Mouse (Mus musculus) spleen, adult 2 months (tissue): ENCODE results near the gene Zfp579. TPM values are rescaled to one million over a fixed set of nuclear protein-coding genes. Genes with fewer than 3 reads are reported as not detected.

ENCODE experiments used
- DNase-seq, 2 experiments: peaks; one replicate each; pipeline versions ENCODE4 v3.0.0 to v3.0.0-alpha.2; 2012 to 2021; ENCODE audit warnings: low spot score in 2 of 2, low read depth in 1 of 2
- H3K27ac ChIP-seq: fragments of 200-500 bp; 2 replicates; pipeline ENCODE4 v1.5.1; 2012; ENCODE audit warnings: low read length, inconsistent platforms; ENCODE audit not compliant: insufficient read depth
- H3K27me3 ChIP-seq: fragments of 200-500 bp; 2 replicates; pipeline ENCODE4 v1.6.1; 2012; ENCODE audit warnings: mild to moderate bottlenecking, moderate library complexity, low read length, inconsistent platforms; ENCODE audit not compliant: control insufficient read depth, insufficient read depth
- H3K36me3 ChIP-seq: fragments of 200-500 bp; 2 replicates; pipeline ENCODE4 v1.6.1; 2012; ENCODE audit warnings: mild to moderate bottlenecking, low read length, inconsistent platforms; ENCODE audit not compliant: control insufficient read depth, insufficient read depth
- H3K4me1 ChIP-seq: fragments of 200-500 bp; 2 replicates; pipeline ENCODE4 v1.6.1; 2011; ENCODE audit warnings: inconsistent platforms; ENCODE audit not compliant: control insufficient read depth, insufficient read depth, insufficient read length
- H3K4me3 ChIP-seq: fragments of 200-500 bp; 2 replicates; pipeline ENCODE4 v1.5.1; 2011; ENCODE audit warnings: mild to moderate bottlenecking, inconsistent platforms; ENCODE audit not compliant: insufficient read depth, insufficient read length; ENCODE audit errors: extremely low read depth
- CTCF ChIP-seq: fragments of 200-500 bp; IDR thresholded peaks from 2 replicates; pipeline ENCODE4 v1.5.1; 2011; ENCODE audit warnings: mild to moderate bottlenecking, inconsistent platforms; ENCODE audit not compliant: insufficient read depth, insufficient read length, insufficient replicate concordance; ENCODE audit errors: extremely low read depth
- POLR2A ChIP-seq: fragments of 200-500 bp; IDR thresholded peaks from 2 replicates; pipeline ENCODE4 v1.6.1; 2011; ENCODE audit warnings: low read depth, low read length, inconsistent platforms
- WGBS: fragments of 180-500 bp; shearing (Covaris S2); methylation state at CpG from one replicate; pipeline ENCODE4 v1.1.7; 2018; 5-methylcytosine and 5-hydroxymethylcytosine counted together
- polyA plus RNA-seq: library from polyadenylated mRNA; depleted of rRNA; stranded (reverse); fragments of >200 nt; gene quantifications from 2 replicates; pipeline ENCODE4 v1.2.3, GENCODE M21; 2012

Zfp579 gene
- polyA plus RNA-seq, 1 experiment = 30.2 TPM

DNA sequence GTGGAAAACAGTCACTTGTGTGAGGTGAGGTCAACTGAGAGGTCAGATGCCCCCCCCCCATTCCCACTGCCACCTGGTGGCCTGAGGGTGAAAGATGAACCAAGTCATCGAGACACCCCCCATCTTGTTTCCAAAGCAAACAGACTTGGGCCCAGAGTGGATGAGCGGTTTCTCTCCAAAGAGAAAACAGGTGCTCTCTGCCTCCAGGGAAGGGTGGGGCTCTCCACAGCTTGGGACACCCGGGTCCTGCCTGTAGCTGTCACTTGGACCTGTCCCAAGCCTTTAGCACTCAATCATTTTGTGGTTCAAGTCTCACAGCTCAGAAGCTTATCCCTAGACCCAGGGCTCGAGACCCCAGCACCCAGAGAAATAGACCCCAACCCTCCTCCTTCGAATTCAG, 32.4 kb downstream of the Zfp579 start:
- H3K4me1 ChIP-seq = no peaks in the 10 kb centered on the region; the same call in 1 of the 2 replicates
- no peak for DNase-seq
- no peaks in the 10 kb centered on the region for H3K27me3 ChIP-seq
- WGBS = 68% methylated on average over 5 of the region's 5 CpGs
- no peaks in the 10 kb centered on the region for H3K36me3 ChIP-seq
- TF ChIP-seq POLR2A (no peak), CTCF (no peak)
- H3K4me3 ChIP-seq = no peak overlapping the region
- no peak overlapping the region for H3K27ac ChIP-seq

DNA sequence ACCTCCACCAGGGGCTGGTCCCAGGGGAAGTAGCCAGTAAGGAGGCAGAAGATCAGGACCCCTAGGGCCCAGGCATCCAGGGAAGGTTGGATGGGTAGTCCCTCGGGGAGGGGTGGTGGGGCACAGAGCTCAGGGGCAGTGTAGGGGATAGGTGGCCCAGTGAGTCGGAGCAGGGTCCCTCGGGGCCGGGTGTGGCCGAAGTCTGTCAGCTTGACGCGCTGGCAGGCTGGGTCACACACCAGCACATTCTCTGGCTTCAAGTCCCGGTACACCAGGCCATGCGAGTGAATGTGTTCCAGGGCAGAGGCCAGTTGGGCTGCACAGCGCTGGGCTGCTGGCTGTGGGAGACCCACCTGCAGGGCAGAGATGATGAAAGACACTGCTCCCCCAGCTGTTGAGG, 38.6 kb downstream of the Zfp579 start:
- H3K27ac ChIP-seq = no peak overlapping the region
- H3K4me1 ChIP-seq = no peaks in the 10 kb centered on the region
- 80% methylated on average over 10 of the region's 10 CpGs for whole genome bisulfite sequencing
- TF ChIP-seq CTCF = no peak
- TF ChIP-seq POLR2A = no peak
- no peak overlapping the region for H3K4me3 ChIP-seq
- H3K27me3 ChIP-seq = no peaks in the 10 kb centered on the region
- no peaks in the 10 kb centered on the region for H3K36me3 ChIP-seq
- DNase-seq = no peak

DNA sequence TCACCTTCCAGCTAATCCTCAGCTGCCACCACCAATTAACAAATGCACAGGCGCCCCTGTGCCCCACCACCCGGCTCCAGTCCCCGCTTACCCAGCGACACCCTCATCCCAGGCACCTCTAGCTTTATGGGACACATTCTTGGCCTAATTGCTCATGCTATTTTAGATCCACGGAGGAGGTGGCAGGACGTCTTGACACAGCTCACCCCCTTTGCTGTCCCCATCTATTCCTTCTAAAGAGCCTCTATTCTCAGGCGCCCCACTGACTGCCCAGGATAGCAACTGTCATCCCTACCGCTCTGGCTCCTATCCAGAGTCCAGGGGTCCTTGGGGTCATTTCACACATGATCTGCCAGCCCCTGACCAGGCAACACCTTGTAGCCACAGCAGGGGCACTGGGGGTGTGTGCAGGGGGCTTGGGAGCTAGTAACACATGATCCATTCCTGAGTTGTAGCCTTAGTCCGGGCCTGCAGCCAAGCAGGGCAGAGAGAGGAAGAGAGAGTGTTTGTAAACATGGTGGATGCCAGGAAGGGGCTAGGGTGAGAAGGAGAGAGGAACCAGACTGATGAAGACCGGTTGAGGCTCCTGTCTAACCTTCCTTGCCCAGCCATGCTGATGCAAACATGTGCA, 42.0 kb downstream of the Zfp579 start:
- H3K27ac ChIP-seq = no peak overlapping the region
- DNase-seq = no peak
- TF ChIP-seq CTCF (no peak), POLR2A (no peak)
- H3K27me3 ChIP-seq = no peaks in the 10 kb centered on the region
- no peak overlapping the region for H3K4me3 ChIP-seq
- WGBS = 71% methylated on average over 10 of the region's 10 CpGs
- no peaks in the 10 kb centered on the region for H3K36me3 ChIP-seq
- H3K4me1 ChIP-seq = peaks cover 2% of the 10 kb centered on the region; the same call in 1 of the 2 replicates

DNA sequence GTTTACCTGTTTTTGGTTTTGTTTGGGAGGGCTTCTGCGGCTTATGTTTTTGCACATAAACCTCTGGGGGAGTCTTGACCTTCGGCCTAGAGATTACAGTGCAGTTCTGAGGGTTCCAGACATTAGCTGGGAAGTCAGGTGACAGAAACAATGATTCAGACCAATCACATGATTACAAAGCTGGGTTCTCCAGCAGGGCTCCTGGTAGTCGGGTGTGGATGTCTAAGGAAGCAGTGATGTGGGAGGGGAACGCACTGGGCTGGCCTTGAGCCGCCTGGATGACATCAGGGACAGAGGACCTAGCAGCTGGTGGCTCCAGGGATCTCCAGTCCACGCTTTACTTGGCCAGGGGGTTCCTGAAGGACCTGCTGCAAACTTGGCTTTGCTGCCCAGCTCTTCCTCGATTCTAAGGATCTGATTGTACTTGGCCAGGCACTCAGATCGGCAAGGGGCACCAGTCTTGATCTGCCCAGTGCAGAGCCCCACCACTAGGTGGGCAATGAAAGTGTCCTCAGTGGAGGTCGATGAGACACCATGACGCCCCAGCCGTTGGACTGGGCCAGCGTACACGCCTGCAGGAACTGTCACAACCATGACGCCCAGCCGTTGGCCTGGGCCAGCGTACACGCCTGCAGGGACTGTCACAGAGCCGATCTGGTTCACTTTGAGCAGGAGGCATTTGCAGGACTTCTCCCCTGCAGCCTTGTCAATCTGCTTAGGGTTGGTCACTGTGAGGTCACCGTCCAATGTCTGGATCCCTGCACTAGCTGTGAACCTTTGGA, 45.2 kb downstream of the Zfp579 start:
- Histone ChIP-seq H3K4me3 (no peak overlapping the region), H3K36me3 (no peaks in the 10 kb centered on the region), H3K4me1 (peaks cover 2% of the 10 kb centered on the region; the same call in 1 of the 2 replicates), H3K27ac (no peak overlapping the region), H3K27me3 (no peaks in the 10 kb centered on the region)
- 85% methylated on average over 19 of the region's 19 CpGs for WGBS
- DNase-seq = no peak
- TF ChIP-seq POLR2A (no peak), CTCF (no peak)

DNA sequence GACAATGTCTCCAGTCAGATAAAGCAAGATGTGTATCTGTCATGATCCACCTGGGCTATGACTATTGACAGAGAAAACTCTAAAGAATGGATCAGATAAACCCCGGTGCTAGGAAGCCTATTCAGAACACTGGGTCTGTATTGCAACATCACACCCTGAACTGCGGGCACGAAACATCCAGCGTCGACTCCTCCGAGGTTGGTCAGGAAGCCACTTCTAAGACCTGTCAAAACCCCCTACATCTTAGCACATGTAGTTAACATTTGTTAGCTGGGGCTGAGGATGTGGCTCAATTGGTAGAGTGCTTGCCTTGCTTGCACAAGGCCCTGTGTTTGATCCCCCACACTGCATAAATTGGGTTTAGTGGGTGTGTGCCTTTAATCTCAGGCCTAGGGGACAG, 47.6 kb downstream of the Zfp579 start:
- no peaks in the 10 kb centered on the region for H3K27me3 ChIP-seq
- H3K4me3 ChIP-seq = no peak overlapping the region
- 49% methylated on average over 6 of the region's 6 CpGs for WGBS
- peak in 1 of 2 experiments; percentile 36 for DNase-seq
- TF ChIP-seq CTCF = no peak
- TF ChIP-seq POLR2A = no peak
- no peaks in the 10 kb centered on the region for H3K36me3 ChIP-seq
- peak overlapping the region; percentile 29; the same call in 1 of the 2 replicates for H3K27ac ChIP-seq
- H3K4me1 ChIP-seq = peaks cover 6% of the 10 kb centered on the region; the same call in 1 of the 2 replicates

DNA sequence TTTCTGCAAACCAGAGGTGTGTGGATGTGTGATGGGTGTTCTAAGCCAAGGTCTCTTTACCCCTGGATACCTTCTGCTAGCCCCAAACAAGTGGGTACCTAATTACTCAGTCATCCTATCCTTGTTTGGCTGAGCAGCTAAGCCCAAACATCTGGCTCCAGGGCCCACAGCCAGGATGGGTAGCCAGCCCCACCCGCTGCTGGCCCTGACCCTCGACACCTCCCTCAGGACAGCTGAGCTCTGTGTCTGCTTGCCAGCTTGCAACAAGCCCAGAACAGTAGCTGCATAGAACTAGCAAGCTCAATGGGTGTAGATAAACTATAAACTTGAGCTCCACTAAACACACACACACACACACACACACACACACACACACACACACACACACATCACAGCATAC, 48.1 kb downstream of the Zfp579 start:
- H3K4me3 ChIP-seq = no peak overlapping the region
- no peaks in the 10 kb centered on the region for H3K27me3 ChIP-seq
- H3K36me3 ChIP-seq = no peaks in the 10 kb centered on the region
- DNase-seq = no peak
- H3K27ac ChIP-seq = no peak overlapping the region
- no peak for TF ChIP-seq POLR2A
- TF ChIP-seq CTCF = no peak
- H3K4me1 ChIP-seq = peaks cover 7% of the 10 kb centered on the region; the same call in 1 of the 2 replicates
- 68% methylated on average over 2 of the region's 2 CpGs for WGBS

DNA sequence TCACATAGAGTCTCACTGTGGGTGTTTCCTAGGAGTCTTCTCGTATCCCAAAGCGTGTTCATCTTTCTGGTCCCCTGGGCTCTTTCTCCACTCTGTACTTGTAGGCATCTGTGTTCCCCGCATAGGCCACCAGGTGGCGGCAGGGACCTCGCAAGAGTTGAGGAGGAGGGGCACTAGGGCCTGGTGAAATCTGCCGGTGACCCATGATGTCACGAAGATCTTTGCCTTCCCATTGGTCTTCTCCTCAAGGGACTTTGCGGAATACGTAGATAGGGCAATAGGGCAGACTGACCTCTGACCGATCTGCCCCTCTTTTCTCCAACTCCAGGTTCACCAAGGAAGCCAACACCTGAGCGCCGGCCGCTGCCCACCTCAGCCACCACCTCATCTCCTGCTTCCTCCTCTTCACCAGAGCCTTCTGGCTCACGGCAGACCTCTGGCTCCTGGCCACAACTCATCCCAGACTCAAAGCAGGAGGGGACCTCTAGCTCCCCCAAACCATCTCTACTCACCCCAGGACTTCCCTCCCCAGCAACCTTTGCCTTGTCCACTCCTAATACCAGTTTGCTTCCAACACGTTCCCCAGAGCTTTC, 52.6 kb downstream of the Zfp579 start:
- no peaks in the 10 kb centered on the region for H3K27me3 ChIP-seq
- peak overlapping the region; percentile 58 for H3K4me3 ChIP-seq
- TF ChIP-seq POLR2A (no peak), CTCF (peak; percentile 98)
- H3K27ac ChIP-seq = peak overlapping the region; percentile 66; the same call in 1 of the 2 replicates
- no peaks in the 10 kb centered on the region for H3K36me3 ChIP-seq
- peak; percentile 91 to 95 for DNase-seq
- peaks cover 5% of the 10 kb centered on the region; the same call in 1 of the 2 replicates for H3K4me1 ChIP-seq
- WGBS = 9% methylated on average over 15 of the region's 15 CpGs
